Mouse (Mus musculus) heart, adult 2 months (tissue): ENCODE results near the gene Cir1. TPM values are rescaled to one million over a fixed set of nuclear protein-coding genes. Genes with fewer than 3 reads are reported as not detected.

Experiments used
- DNase-seq, 2 experiments: peaks; one replicate each; pipeline ENCODE4 v3.0.0; 2021
- H3K27ac ChIP-seq: fragments of 200-600 bp; 2 replicates; pipeline ENCODE4 v1.8.1; 2022
- H3K27me3 ChIP-seq: fragments of 200-500 bp; 2 replicates; pipeline ENCODE4 v1.6.1; 2012; ENCODE audit warnings: mild to moderate bottlenecking, low read length, inconsistent platforms, mixed read lengths; ENCODE audit not compliant: control insufficient read depth, insufficient read depth
- H3K36me3 ChIP-seq: fragments of 200-500 bp; 2 replicates; pipeline ENCODE4 v1.6.1; 2012; ENCODE audit warnings: low read length, inconsistent platforms; ENCODE audit not compliant: control insufficient read depth, insufficient read depth
- H3K4me1 ChIP-seq: fragments of 200-500 bp; 2 replicates; pipeline ENCODE4 v1.6.1; 2011; ENCODE audit warnings: low read length; ENCODE audit not compliant: control insufficient read depth, insufficient read depth
- H3K4me3 ChIP-seq: fragments of 200-600 bp; 2 replicates; pipeline ENCODE4 v1.8.1; 2022
- H3K79me2 ChIP-seq: fragments of 200-500 bp; replicated peaks from 2 replicates; pipeline ENCODE4 v1.6.1; 2012; ENCODE audit warnings: mild to moderate bottlenecking, inconsistent platforms, low read length, moderate library complexity, mixed read lengths; ENCODE audit not compliant: control insufficient read depth, insufficient read depth
- H3K9ac ChIP-seq: fragments of 200-500 bp; 2 replicates; pipeline ENCODE4 v1.6.1; 2012; ENCODE audit warnings: low read depth, mild to moderate bottlenecking, control low read depth, inconsistent platforms, low read length, mixed read lengths
- CTCF ChIP-seq: fragments of 200-600 bp; IDR thresholded peaks from 2 replicates; pipeline ENCODE4 v1.8.1; 2022; ENCODE audit warnings: antibody characterized with exemption, mild to moderate bottlenecking, moderate library complexity
- EP300 ChIP-seq: fragments of 200-500 bp; IDR thresholded peaks from 2 replicates; pipeline ENCODE4 v1.6.1; 2011; ENCODE audit warnings: low read depth, low read length, control low read depth; ENCODE audit not compliant: insufficient read depth
- POLR2A ChIP-seq: fragments of 200-500 bp; IDR thresholded peaks from 2 replicates; pipeline ENCODE4 v1.6.1; 2011; ENCODE audit warnings: mild to moderate bottlenecking, low read depth, low read length, control low read depth; ENCODE audit not compliant: insufficient read depth
- WGBS: fragments of 180-500 bp; shearing (Covaris S2); methylation state at CpG from one replicate; pipeline ENCODE4 v1.1.7; 2018; 5-methylcytosine and 5-hydroxymethylcytosine counted together
- intact Hi-C: fragments of 180-260 bp; cut with DNase I; formaldehyde crosslinking; loops from one replicate; pipeline ENCODE4 v1.15.1; 2025
- long read RNA-seq: library from polyadenylated mRNA; stranded (forward); transcript quantifications from one replicate; pipeline ENCODE4 v2.0.0, GENCODE M21; 2021
- polyA plus RNA-seq: library from polyadenylated mRNA; depleted of rRNA; stranded (reverse); fragments of >200 nt; gene quantifications from 2 replicates; pipeline ENCODE4 v1.2.3, GENCODE M21; 2012; rRNA removed
- total RNA-seq, 2 experiments: library from RNA; stranded (reverse); gene quantifications; 2 replicates each; pipeline ENCODE4 v1.2.3; 2021

Gene Cir1
- 10 to 100 TPM; 11.9 to 14.3 TPM for total RNA-seq
- polyA plus RNA-seq, result 2.5 and 4.7 TPM in 2 replicates
- long read RNA-seq, partial matches to known transcripts, result 1 of 12 reads
- long read RNA-seq, other reads (novel, unspliced or antisense), result 11 of 12 reads

DNA sequence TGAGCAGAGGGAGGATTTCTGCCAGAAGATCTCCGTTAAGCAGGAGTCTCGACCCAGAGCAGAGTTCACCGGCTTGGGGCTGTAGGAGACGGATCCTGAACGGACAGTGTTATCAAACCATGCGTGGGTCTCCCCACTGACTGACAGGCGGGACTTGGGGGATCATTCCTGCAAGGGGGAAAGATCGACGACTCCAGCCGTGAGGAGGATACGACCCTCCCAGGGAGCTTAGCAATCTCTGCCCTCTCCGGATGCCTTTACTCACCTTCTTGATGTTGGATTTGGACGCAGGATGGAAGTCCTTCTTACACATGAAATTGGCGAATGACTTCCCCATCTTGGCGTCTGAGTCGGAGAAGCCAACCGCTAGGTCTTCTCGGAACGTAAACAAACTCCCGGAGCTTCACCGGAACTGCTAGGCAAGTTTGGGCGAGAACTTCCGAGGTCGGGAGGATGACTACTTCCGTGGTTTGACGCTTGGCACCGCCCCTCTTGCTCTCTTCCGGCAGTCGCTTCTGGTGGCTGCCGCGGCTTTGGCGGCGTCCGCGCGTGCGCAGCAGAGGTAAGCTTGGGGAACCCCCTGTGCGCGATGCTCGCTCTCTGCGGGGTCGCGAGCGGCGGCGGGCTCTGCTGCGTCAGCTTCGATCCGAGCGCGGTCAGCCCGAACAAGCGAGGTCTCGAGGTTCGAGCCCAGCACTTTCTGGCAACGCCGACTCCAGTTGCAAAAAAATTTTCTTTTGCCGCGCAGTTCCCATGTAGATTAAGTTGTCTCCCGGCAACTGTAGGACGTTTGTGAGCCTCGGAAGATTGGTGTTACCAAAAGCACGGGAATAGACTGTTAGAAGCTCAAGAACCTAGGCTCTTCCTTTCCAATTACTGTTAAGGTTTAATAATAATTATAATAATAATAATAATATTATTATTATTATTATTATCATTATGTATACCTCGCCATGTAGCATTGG is at the start of gene Cir1, which contains the start of gene Scrn3:
TSS of gene Cir1 (minus strand) at position 550 of the 965 bp plus-strand sequence.
TSS of gene Scrn3 (plus strand) at position 450 of the 965 bp plus-strand sequence.
- TF ChIP-seq POLR2A (peak; percentile 92), CTCF (no peak), EP300 (peak; percentile 37; the same call in 1 of the 2 replicates)
- Histone ChIP-seq H3K9ac (peak within 1 kb of the TSS; percentile 75), H3K4me3 (peak within 1 kb of the TSS; percentile 80), H3K27me3 (no peaks in the 10 kb centered on the region), H3K4me1 (peaks cover 2% of the 10 kb centered on the region), H3K27ac (peak within 1 kb of the TSS; percentile 94), H3K79me2 (no peaks in the 10 kb centered on the region; the same call in 1 of the 2 replicates), H3K36me3 (peaks cover 15% of the 10 kb centered on the region)
- DNase-seq, result peak; percentile 93 to 97
- under 1% methylated on average over 64 of the region's 64 CpGs for WGBS
- intact Hi-C loops, result loop anchor here (1.0 kb wide), 2 partner anchors 74 to 92 kb away; partner anchors contain the start of gene Gpr155

- Histone ChIP-seq H3K27me3 (no peaks in the 10 kb centered on the region), H3K4me3 (no peak overlapping the region), H3K9ac (no peak overlapping the region), H3K27ac (no peak overlapping the region), H3K4me1 (no peaks in the 10 kb centered on the region), H3K79me2 (no peaks in the 10 kb centered on the region), H3K36me3 (no peaks in the 10 kb centered on the region)
- intact Hi-C loops, result no loop called here
- DNase-seq, result no peak
- TF ChIP-seq POLR2A, result no peak
- TF ChIP-seq CTCF, result no peak
- no peak for TF ChIP-seq EP300
- 79% methylated on average over 2 of the region's 2 CpGs for WGBS
These were observed 48.0 kb upstream of the Cir1 start for GRCm38 (mm10) chr2:73360536-73360935.

GRCm38 (mm10) chr2:73359941-73360340 is 47.4 kb upstream of the Cir1 start:
- intact Hi-C loops, result no loop called here
- no peak overlapping the region for H3K9ac ChIP-seq
- no peaks in the 10 kb centered on the region for H3K4me1 ChIP-seq
- H3K79me2 ChIP-seq, result no peaks in the 10 kb centered on the region
- H3K27me3 ChIP-seq, result no peaks in the 10 kb centered on the region
- no peak overlapping the region for H3K4me3 ChIP-seq
- H3K27ac ChIP-seq, result no peak overlapping the region
- TF ChIP-seq POLR2A, result no peak
- TF ChIP-seq CTCF, result no peak
- TF ChIP-seq EP300, result no peak
- H3K36me3 ChIP-seq, result no peaks in the 10 kb centered on the region
- 93% methylated on average over 5 of the region's 5 CpGs for WGBS
- no peak for DNase-seq

GRCm38 (mm10) chr2:73357004-73357403 is 44.5 kb upstream of the Cir1 start:
- no peaks in the 10 kb centered on the region for H3K79me2 ChIP-seq
- DNase-seq, result no peak
- H3K4me3 ChIP-seq, result no peak overlapping the region
- H3K36me3 ChIP-seq, result no peaks in the 10 kb centered on the region
- intact Hi-C loops, result no loop called here
- no peak overlapping the region for H3K27ac ChIP-seq
- no peak overlapping the region for H3K9ac ChIP-seq
- H3K27me3 ChIP-seq, result no peaks in the 10 kb centered on the region
- TF ChIP-seq EP300, result no peak
- TF ChIP-seq CTCF, result no peak
- no peak for TF ChIP-seq POLR2A
- H3K4me1 ChIP-seq, result no peaks in the 10 kb centered on the region; the same call in 1 of the 2 replicates
- WGBS, result 71% methylated on average over 18 of the region's 18 CpGs

GRCm38 (mm10) chr2:73351927-73352374 is 39.5 kb upstream of the Cir1 start:
- intact Hi-C loops, result no loop called here
- TF ChIP-seq CTCF, result no peak
- no peak for TF ChIP-seq POLR2A
- no peak for TF ChIP-seq EP300
- DNase-seq, result peak in 1 of 2 experiments; percentile 12
- H3K4me3 ChIP-seq, result no peak overlapping the region
- H3K27me3 ChIP-seq, result no peaks in the 10 kb centered on the region
- no peaks in the 10 kb centered on the region; the same call in 1 of the 2 replicates for H3K4me1 ChIP-seq
- peak overlapping the region; percentile 28 for H3K27ac ChIP-seq
- H3K79me2 ChIP-seq, result no peaks in the 10 kb centered on the region
- H3K36me3 ChIP-seq, result no peaks in the 10 kb centered on the region
- no peak overlapping the region for H3K9ac ChIP-seq
- 40% methylated on average over 7 of the region's 7 CpGs for WGBS
